Comparison of ENCODE assay signal across 18 mouse cellular contexts in the genomic region with DNA sequence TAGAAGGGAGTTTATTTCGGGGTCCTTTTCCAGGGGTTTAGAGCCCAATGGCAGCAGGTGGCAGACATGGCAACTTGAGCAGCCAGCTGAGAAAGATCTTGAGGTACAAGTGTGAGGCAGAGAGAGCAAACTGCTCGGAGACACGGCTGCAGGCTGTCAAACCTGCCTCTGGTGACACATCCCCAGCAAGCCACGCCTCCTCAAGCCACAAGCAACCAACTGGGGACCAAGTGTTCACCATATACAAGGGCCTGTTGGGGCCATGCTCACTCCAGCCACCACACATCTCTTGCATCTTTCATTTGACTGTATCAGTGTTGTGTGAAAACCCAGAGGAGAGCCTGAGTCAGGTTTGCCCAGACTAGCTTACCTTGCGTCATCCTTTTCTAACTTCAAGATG. TPM values are rescaled to one million over a fixed set of nuclear protein-coding genes. Genes with fewer than 3 reads are reported as not detected.
DNase-seq lines count a peak whose midpoint lies in the region; TF ChIP-seq lines count a peak whose summit lies in the region.
"Had no signal": no experiment of that assay in that cellular context is flagged by ENCODE, and none has a peak within 500 bp of the region (broad histone marks: within the 10 kb centered on the region; RNA-seq: fewer than 3 reads in every experiment).

No protein-coding gene starts in this region.

- no peak overlapping the region for H3K27ac ChIP-seq in thymus, adult 2 months (ENCODE audit: control insufficient read depth, insufficient read depth, low read length)
- H3K27ac ChIP-seq: embryonic facial prominence, embryonic 13.5 days; forebrain, embryonic 12.5 days; hindbrain, embryonic 15.5 days had no signal

- no peak overlapping the region for H3K4me3 ChIP-seq in thymus, adult 2 months (ENCODE audit: control insufficient read depth, insufficient read depth, low read length)
- H3K4me3 ChIP-seq: embryonic facial prominence, embryonic 13.5 days; forebrain, embryonic 12.5 days; heart, embryonic 12.5 days; hindbrain, embryonic 15.5 days had no signal

- TF ChIP-seq POLR2A in thymus, adult 2 months (IDR thresholded peaks at IDR 0.05; ENCODE audit: control insufficient read depth, extremely low read depth, insufficient read depth, low read length, poor library complexity): no peak

- intact Hi-C loops in gastrocnemius, postnatal 36 days (cut with DNase I): no loop called here

- no peaks in the 10 kb centered on the region for H3K27me3 ChIP-seq in thymus, adult 2 months (ENCODE audit: control insufficient read depth, insufficient read depth, low read length)
- H3K27me3 ChIP-seq: embryonic facial prominence, embryonic 13.5 days; forebrain, embryonic 12.5 days; heart, embryonic 12.5 days; hindbrain, embryonic 15.5 days; Patski had no signal

- no peak for TF ChIP-seq CTCF in thymus, adult 2 months (IDR thresholded peaks at IDR 0.05; ENCODE audit: borderline replicate concordance, control insufficient read depth, extremely low read depth, insufficient read depth, low read length, poor library complexity)

- peaks cover 3% of the 10 kb centered on the region for H3K36me3 ChIP-seq in thymus, adult 2 months (ENCODE audit: control insufficient read depth, insufficient read depth, low read length)

- DNase-seq in spleen, adult 18-20 months: peak; percentile 49 to 55
- no peak for DNase-seq in spleen, postnatal 14 days (ENCODE audit: low spot score in 2 of 2)
- peak; percentile 40 for DNase-seq in thymus, postnatal 4 days
- no peak for DNase-seq in thymus, adult 2 months
- peak; percentile 32 to 56 for DNase-seq in natural killer cell, adult 2 months (ENCODE audit: low spot score in 2 of 2)
- DNase-seq in MN1 (ENCODE audit: low spot score): no peak
- DNase-seq in gastrocnemius, postnatal 36 days: no peak
- DNase-seq: adrenal gland, postnatal 14 days; cerebellum, adult 11-12 months; cerebellum, adult 9-10 months; cerebellum, postnatal 25 days; gastrocnemius, postnatal 14 days; heart, postnatal 36 days had no signal

- no peaks in the 10 kb centered on the region for H3K4me1 ChIP-seq in thymus, adult 2 months (replicated peaks; ENCODE audit: control insufficient read depth, insufficient read depth, low read length)
- H3K4me1 ChIP-seq: forebrain, embryonic 12.5 days; hindbrain, embryonic 15.5 days had no signal

- WGBS in thymus, adult 2 months: 87% methylated on average over 5 of the region's 5 CpGs

RNA-seq across cellular contexts. Expression of gene Pxk, which starts 30.0 kb away (rescaled TPM):
- 25.1 and 28.7 TPM in 2 replicates for polyA plus RNA-seq in thymus, adult 2 months (2012; rRNA removed)
- 10 to 100 TPM; 10.7 to 12.2 TPM for total RNA-seq in gastrocnemius, postnatal 36 days (2021)

RNA-seq across cellular contexts. Expression of gene Pdhb, which starts 44.9 kb away (rescaled TPM):
- polyA plus RNA-seq in thymus, adult 2 months (2012; rRNA removed): 79.8 and 88.9 TPM in 2 replicates
- 100 to 1,000 TPM; 307 to 316 TPM for total RNA-seq in gastrocnemius, postnatal 36 days (2021)

RNA-seq across cellular contexts. Expression of gene Rpp14, which starts 47.8 kb away (rescaled TPM):
- polyA plus RNA-seq in thymus, adult 2 months (2012; rRNA removed): 7.2 and 7.5 TPM in 2 replicates
- total RNA-seq in gastrocnemius, postnatal 36 days (2021): 10 to 100 TPM; 24.5 to 28.4 TPM

Comparison
In these comparisons a context has a peak if more than half of its experiments do, and no peak if none do; other contexts are left out.
1. DNase-seq: peak in spleen, adult 18-20 months (2 of 2), thymus, postnatal 4 days (single experiment) and natural killer cell, adult 2 months (2 of 2); none in spleen, postnatal 14 days (0 of 2), thymus, adult 2 months (single experiment), MN1 (single experiment) and gastrocnemius, postnatal 36 days (0 of 2).